Mouse (Mus musculus): ENCODE data around the gene Vmn1r25. TPM values are rescaled to one million over a fixed set of nuclear protein-coding genes. Genes with fewer than 3 reads are reported as not detected.

The Vmn1r25 gene
- not detected in 2 replicates for polyA plus RNA-seq (2012; ENCODE audit: low replicate concordance)

DNA sequence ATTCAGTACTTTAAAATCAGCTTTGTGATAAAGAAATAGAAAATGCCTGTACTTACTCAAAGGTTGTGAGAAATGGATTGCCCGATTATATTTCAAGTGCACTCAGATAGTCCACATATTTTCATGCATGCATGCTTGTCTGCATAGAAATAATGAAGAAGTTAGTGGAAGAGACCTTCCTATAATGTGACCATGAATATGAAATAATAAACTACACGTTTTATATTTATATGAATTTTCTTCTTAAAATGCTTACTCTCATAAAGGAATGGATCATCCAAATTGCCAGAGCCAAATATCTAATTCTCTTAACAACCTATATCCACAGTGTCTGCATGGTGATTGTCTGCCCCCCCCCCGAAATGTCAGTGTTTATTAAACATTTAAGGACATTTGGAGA lies at the start of gene Vmn1r25:
Gene Vmn1r25 (minus strand): TSS at position 101 of the 400 bp plus-strand sequence.

GRCm38 (mm10) chr6:58015059-58015458 lies 34.4 kb upstream of the Vmn1r25 start, which contains the start of gene Vmn1r26:
Vmn1r26 (minus strand) TSS chr6:58015159.

DNA sequence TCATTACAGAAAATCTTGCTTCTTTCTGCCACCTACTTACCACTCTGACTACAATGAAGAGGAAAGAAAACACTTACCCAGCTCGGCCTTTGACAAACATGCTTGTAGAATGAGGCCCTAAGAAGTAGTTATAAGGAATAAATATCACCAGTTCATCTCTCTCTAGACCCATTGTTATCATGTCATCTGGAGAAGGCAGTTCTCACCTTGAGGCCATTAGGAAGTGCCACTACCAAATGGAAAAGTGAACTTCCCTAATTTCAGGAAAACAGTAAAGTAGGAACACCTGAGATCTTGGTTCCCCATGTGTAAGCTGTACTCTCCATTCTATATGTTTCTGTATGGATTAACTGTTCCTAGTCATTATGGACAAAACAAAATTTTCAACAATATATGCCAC lies 19.2 kb downstream of the Vmn1r25 start, which contains the start of gene Vmn1r24:
Gene Vmn1r24 (minus strand): TSS at position 101 of the 400 bp plus-strand sequence.

Other genes starting within 250 kb of the Vmn1r25 start
- gene Vopp1, start 155.7 kb downstream of the Vmn1r25 start, polyA plus RNA-seq (2012; ENCODE audit: low replicate concordance), result 27.0 and 35.7 TPM in 2 replicates
- gene Vmn1r21, start 130.5 kb downstream of the Vmn1r25 start, polyA plus RNA-seq (2012; ENCODE audit: low replicate concordance), result not detected in 2 replicates
- not detected in 2 replicates for gene Vmn1r22, start 72.8 kb downstream of the Vmn1r25 start, polyA plus RNA-seq (2012; ENCODE audit: low replicate concordance)
- not detected in 2 replicates for gene Vmn1r23, start 54.0 kb downstream of the Vmn1r25 start, polyA plus RNA-seq (2012; ENCODE audit: low replicate concordance)
- gene Vmn1r24, start 19.3 kb downstream of the Vmn1r25 start, polyA plus RNA-seq (2012; ENCODE audit: low replicate concordance), result not detected in 2 replicates
- gene Vmn1r26, start 34.3 kb upstream of the Vmn1r25 start, polyA plus RNA-seq (2012; ENCODE audit: low replicate concordance), result 0.05 TPM in 1 of 2 replicates, not detected in the other
- not detected in 2 replicates for gene Vmn1r27, start 238.0 kb upstream of the Vmn1r25 start, polyA plus RNA-seq (2012; ENCODE audit: low replicate concordance)